Mouse (Mus musculus) ES-E14 (cell line): ENCODE data around the gene Rnf141. TPM values are rescaled to one million over a fixed set of nuclear protein-coding genes. Genes with fewer than 3 reads are reported as not detected.
A peak's percentile ranks its signal among the peaks of the same experiment; 100 is the strongest.

ENCODE experiments used
- DNase-seq: peaks from one replicate; pipeline ENCODE4 v3.0.0-alpha.2; 2013; ENCODE audit warnings: low read depth, low spot score
- H3K27ac ChIP-seq: 2 replicates; pipeline ENCODE4 v1.5.1; 2012; ENCODE audit warnings: low read depth, mild to moderate bottlenecking, low read length, moderate library complexity, mixed read lengths; ENCODE audit not compliant: poor library complexity, insufficient read depth, severe bottlenecking
- H3K36me3 ChIP-seq: 2 replicates; pipeline ENCODE4 v1.6.1; 2012; ENCODE audit warnings: mild to moderate bottlenecking, low read length, moderate library complexity, mixed read lengths; ENCODE audit not compliant: control insufficient read depth, poor library complexity, insufficient read depth, severe bottlenecking
- H3K4me1 ChIP-seq, 2 experiments: fragments of 150-350 bp in 1 of 2; sonication (generic) in 1 of 2; 2 replicates each; pipeline ENCODE4 v1.6.1; 2012; ENCODE audit warnings: low read length in 2 of 2, mild to moderate bottlenecking in 1 of 2, mixed read lengths in 1 of 2; ENCODE audit not compliant: control insufficient read depth in 2 of 2, insufficient read depth in 2 of 2, poor library complexity in 1 of 2
- H3K4me3 ChIP-seq, 2 experiments: fragments of 150-350 bp in 1 of 2; sonication (generic) in 1 of 2; 2 replicates each; pipeline ENCODE4 v1.5.1; 2012; ENCODE audit warnings: low read length in 2 of 2, low read depth in 1 of 2, mild to moderate bottlenecking in 1 of 2, mixed read lengths in 1 of 2; ENCODE audit not compliant: insufficient read depth in 1 of 2, poor library complexity in 1 of 2, severe bottlenecking in 1 of 2
- H3K9ac ChIP-seq: 2 replicates; pipeline ENCODE4 v1.6.1; 2012; ENCODE audit warnings: low read depth, mild to moderate bottlenecking, low read length, mixed read lengths; ENCODE audit not compliant: poor library complexity, insufficient read depth, severe bottlenecking
- H3K9me3 ChIP-seq: fragments of 150-350 bp; sonication (generic); 2 replicates; pipeline ENCODE4 v1.6.1; 2012; ENCODE audit warnings: low read depth, mild to moderate bottlenecking, low read length; ENCODE audit not compliant: control insufficient read depth, insufficient read depth
- CHD2 ChIP-seq: IDR thresholded peaks from 2 replicates; pipeline ENCODE4 v1.6.1; 2014; ENCODE audit warnings: mild to moderate bottlenecking, low read depth, low read length, inconsistent platforms
- HCFC1 ChIP-seq: IDR thresholded peaks from 2 replicates; pipeline ENCODE4 v1.6.1; 2012; ENCODE audit warnings: low read length, inconsistent platforms, borderline replicate concordance; ENCODE audit not compliant: insufficient read depth
- MAFK ChIP-seq: IDR thresholded peaks from 2 replicates; pipeline ENCODE4 v1.6.1; 2014; ENCODE audit warnings: mild to moderate bottlenecking, low read depth, low read length, inconsistent platforms; ENCODE audit not compliant: insufficient read depth
- ZC3H11A ChIP-seq: IDR thresholded peaks from 2 replicates; pipeline ENCODE4 v1.6.1; 2012; ENCODE audit warnings: low read depth, mild to moderate bottlenecking, inconsistent platforms, low read length, borderline replicate concordance
- ZNF384 ChIP-seq: IDR thresholded peaks from 2 replicates; pipeline ENCODE4 v1.6.1; 2012; ENCODE audit warnings: low read depth, low read length, inconsistent platforms
- in situ Hi-C, 2 experiments: fragments of 600-800 bp; cut with MboI; formaldehyde crosslinking; loops; one replicate each; pipeline ENCODE4 v1.15.1; 2025; ENCODE audit warnings: low sequenced_read_pairs in 2 of 2, inconsistent platforms in 1 of 2; ENCODE audit not compliant: unreplicated experiment in 2 of 2
- total RNA-seq: library from RNA; depleted of rRNA; stranded (reverse); fragments of 300-350 nt; gene quantifications from 2 replicates; pipeline ENCODE4 v1.2.3, GENCODE M21; 2012

The Rnf141 gene
- total RNA-seq, 1 experiment: 25.0 TPM

GRCm38 (mm10) chr7:110772343-110772742 lies 71.9 kb downstream of the Rnf141 start:
- Histone ChIP-seq H3K27ac (no peak overlapping the region), H3K4me1 (peaks cover 7 to 16% of the 10 kb centered on the region in 2 experiments; a peak in 3 of 4 replicates), H3K4me3 (no peak overlapping the region), H3K9ac (no peak overlapping the region), H3K36me3 (peaks cover 2% of the 10 kb centered on the region; the same call in 1 of the 2 replicates), H3K9me3 (no peaks in the 10 kb centered on the region)
- in situ Hi-C loops: no loop called here
- DNase-seq: no peak
- TF ChIP-seq ZNF384: no peak
- no peak for TF ChIP-seq MAFK
- no peak for TF ChIP-seq HCFC1
- no peak for TF ChIP-seq ZC3H11A
- no peak for TF ChIP-seq CHD2

- TF ChIP-seq CHD2: no peak
- TF ChIP-seq MAFK: no peak
- no peak for TF ChIP-seq HCFC1
- TF ChIP-seq ZC3H11A: no peak
- no peak for TF ChIP-seq ZNF384
- Histone ChIP-seq H3K9me3 (no peaks in the 10 kb centered on the region), H3K36me3 (peaks cover 2% of the 10 kb centered on the region; the same call in 1 of the 2 replicates), H3K4me1 (peaks cover 3 to 6% of the 10 kb centered on the region in 2 experiments; a peak in 1 of 4 replicates), H3K4me3 (no peak overlapping the region), H3K9ac (no peak overlapping the region), H3K27ac (no peak overlapping the region)
- no peak for DNase-seq
- in situ Hi-C loops: no loop called here
These were observed 73.3 kb downstream of the Rnf141 start for GRCm38 (mm10) chr7:110770949-110771348.

- peak overlapping the region; percentile 87 for H3K4me3 ChIP-seq
- peak overlapping the region; percentile 75; the same call in 1 of the 2 replicates for H3K9ac ChIP-seq
- no peak for DNase-seq
- H3K27ac ChIP-seq: no peak overlapping the region
- H3K9me3 ChIP-seq: no peaks in the 10 kb centered on the region
- peaks cover under 1% of the 10 kb centered on the region; the same call in 1 of the 2 replicates for H3K36me3 ChIP-seq
- in situ Hi-C loops: no loop called here
- H3K4me1 ChIP-seq: peaks cover 3 to 6% of the 10 kb centered on the region in 2 experiments; a peak in 1 of 4 replicates
- no peak for TF ChIP-seq ZC3H11A
These were observed 75.2 kb downstream of the Rnf141 start for GRCm38 (mm10) chr7:110769094-110769493.

GRCm38 (mm10) chr7:110768451-110769064 lies 75.7 kb downstream of the Rnf141 start:
- Histone ChIP-seq H3K9ac (peak overlapping the region; percentile 75), H3K9me3 (no peaks in the 10 kb centered on the region), H3K36me3 (no peaks in the 10 kb centered on the region), H3K4me1 (peaks cover 1 to 5% of the 10 kb centered on the region in 2 experiments; a peak in 1 of 4 replicates), H3K4me3 (peak overlapping the region; percentile 87), H3K27ac (no peak overlapping the region)
- in situ Hi-C loops: no loop called here
- TF ChIP-seq CHD2 (no peak), HCFC1 (0 out of 2 replicates have a peak, but pooled peaks have one; percentile 9), MAFK (no peak)
- no peak for DNase-seq

- peak within 1 kb of the TSS; percentile 87 for H3K4me3 ChIP-seq
- H3K4me1 ChIP-seq: no peaks in the 10 kb centered on the region
- no peak within 1 kb of the TSS for H3K27ac ChIP-seq
- no peak for DNase-seq
- peak within 1 kb of the TSS; percentile 75 for H3K9ac ChIP-seq
- in situ Hi-C loops: no loop called here
- H3K36me3 ChIP-seq: no peaks in the 10 kb centered on the region
- H3K9me3 ChIP-seq: no peaks in the 10 kb centered on the region
- TF ChIP-seq HCFC1 (no peak), ZC3H11A (no peak), ZNF384 (no peak), MAFK (no peak), CHD2 (no peak)
These were observed 76.3 kb downstream of the Rnf141 start, which contains the start of gene Ampd3 for GRCm38 (mm10) chr7:110768001-110768400. TSS of gene Ampd3 (plus strand) at chr7:110768206.
